ENCODE assay signal across 8 mouse cellular contexts in the genomic region with DNA sequence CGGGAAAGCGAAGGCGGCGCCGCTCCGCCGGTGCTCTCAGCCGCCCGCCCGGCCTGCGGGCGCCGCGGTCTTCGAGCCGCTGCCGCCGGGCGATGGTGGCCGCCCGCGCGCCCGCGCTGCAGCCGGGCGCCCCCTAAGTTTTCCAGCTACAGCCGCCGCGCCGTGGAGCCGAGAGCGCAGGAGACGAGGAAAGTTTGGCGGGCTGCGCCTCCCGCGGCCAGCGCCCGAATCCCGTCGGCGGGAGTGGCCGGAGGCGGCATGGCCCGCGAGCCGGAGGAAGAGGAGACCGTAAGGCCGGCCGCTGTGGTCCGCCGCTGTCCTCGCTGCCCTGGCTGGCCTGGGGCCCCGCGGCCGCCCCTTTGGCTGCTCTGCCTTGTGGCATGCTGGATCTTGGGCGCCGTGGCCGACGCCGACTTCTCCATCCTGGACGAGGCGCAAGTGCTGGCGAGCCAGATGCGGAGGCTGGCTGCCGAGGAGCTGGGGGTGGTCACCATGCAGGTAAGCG. TPM values are rescaled to one million over a fixed set of nuclear protein-coding genes. Genes with fewer than 3 reads are reported as not detected.
DNase-seq lines count a peak whose midpoint lies in the region; ATAC-seq and TF ChIP-seq lines count a peak whose summit lies in the region.

No protein-coding gene starts in this region.

- H3K4me2 ChIP-seq in intestine, embryonic 15.5 days (replicated peaks): peak overlapping the region; percentile 90
- H3K4me2 ChIP-seq in limb, embryonic 14.5 days (replicated peaks; ENCODE audit: low read depth, low read length, severe bottlenecking): peak overlapping the region; percentile 72
- peak overlapping the region; percentile 82 for H3K4me2 ChIP-seq in midbrain, embryonic 15.5 days

- peak overlapping the region; percentile 91 for H3K9ac ChIP-seq in intestine, embryonic 15.5 days
- H3K9ac ChIP-seq in limb, embryonic 14.5 days (ENCODE audit: low read depth, low read length, severe bottlenecking): peak overlapping the region; percentile 94
- peak overlapping the region; percentile 97 for H3K9ac ChIP-seq in midbrain, embryonic 15.5 days

- no peak for TF ChIP-seq POLR2A in limb, embryonic 14.5 days (IDR thresholded peaks at IDR 0.05; ENCODE audit: borderline replicate concordance, extremely low read depth, insufficient read depth, insufficient read length)

- ATAC-seq in intestine, embryonic 15.5 days: peak; percentile 53
- peak; percentile 51 for ATAC-seq in limb, embryonic 14.5 days (ENCODE audit: low FRiP score, low read depth)
- ATAC-seq in midbrain, embryonic 15.5 days (replicated peaks): peak; percentile 43
- no peak for ATAC-seq in megakaryocyte progenitor cell, adult 5-6 weeks (replicated peaks; ENCODE audit: poor library complexity)

- H3K36me3 ChIP-seq in intestine, embryonic 15.5 days: no peaks in the 10 kb centered on the region
- H3K36me3 ChIP-seq in limb, embryonic 14.5 days (ENCODE audit: control insufficient read depth, insufficient read depth, low read length): no peaks in the 10 kb centered on the region
- H3K36me3 ChIP-seq in midbrain, embryonic 15.5 days (replicated peaks): no peaks in the 10 kb centered on the region

- peak; percentile 1 for DNase-seq in cerebellum, adult 11 months
- DNase-seq in cerebellum, adult 11-12 months: no peak
- DNase-seq in cerebellum, postnatal 14 days: peak; percentile 50 to 55
- DNase-seq in gastrocnemius, postnatal 10 days: peak; percentile 67
- DNase-seq in limb, embryonic 14.5 days (ENCODE audit: low spot score): no peak

- no peaks in the 10 kb centered on the region for H3K27me3 ChIP-seq in intestine, embryonic 15.5 days (replicated peaks)
- no peaks in the 10 kb centered on the region for H3K27me3 ChIP-seq in limb, embryonic 14.5 days (ENCODE audit: control insufficient read depth, insufficient read depth, low read length)
- no peaks in the 10 kb centered on the region for H3K27me3 ChIP-seq in midbrain, embryonic 15.5 days (replicated peaks)

- peak overlapping the region; percentile 94 for H3K4me3 ChIP-seq in intestine, embryonic 15.5 days (replicated peaks)
- H3K4me3 ChIP-seq in limb, embryonic 14.5 days (replicated peaks; ENCODE audit: low read length): peak overlapping the region; percentile 95
- peak overlapping the region; percentile 99 for H3K4me3 ChIP-seq in midbrain, embryonic 15.5 days

- under 1% methylated on average over 67 of the region's 68 CpGs for WGBS in intestine, embryonic 15.5 days
- under 1% methylated on average over 45 of the region's 68 CpGs for WGBS in limb, embryonic 14.5 days
- WGBS in midbrain, embryonic 15.5 days: under 1% methylated on average over 59 of the region's 68 CpGs

- no peaks in the 10 kb centered on the region for H3K9me3 ChIP-seq in intestine, embryonic 15.5 days
- H3K9me3 ChIP-seq in limb, embryonic 14.5 days (ENCODE audit: control insufficient read depth, low read length): no peaks in the 10 kb centered on the region
- H3K9me3 ChIP-seq in midbrain, embryonic 15.5 days: no peaks in the 10 kb centered on the region

- H3K27ac ChIP-seq in intestine, embryonic 15.5 days: peak overlapping the region; percentile 90
- peak overlapping the region; percentile 97 for H3K27ac ChIP-seq in limb, embryonic 14.5 days (replicated peaks; ENCODE audit: low read depth, low read length)
- H3K27ac ChIP-seq in midbrain, embryonic 15.5 days: peak overlapping the region; percentile 90

- H3K4me1 ChIP-seq in intestine, embryonic 15.5 days (replicated peaks): peaks cover 13% of the 10 kb centered on the region; the same call in 1 of the 2 replicates
- peaks cover 31% of the 10 kb centered on the region for H3K4me1 ChIP-seq in limb, embryonic 14.5 days (ENCODE audit: control insufficient read depth, insufficient read depth, low read length)
- H3K4me1 ChIP-seq in midbrain, embryonic 15.5 days: peaks cover 32% of the 10 kb centered on the region

RNA-seq across cellular contexts. Expression of gene Cachd1, which starts 0.4 kb away (rescaled TPM):
- 1 to 10 TPM; 7.4 to 7.7 TPM for total RNA-seq in gastrocnemius, postnatal 10 days (2021)
- polyA plus RNA-seq in intestine, embryonic 15.5 days (2015; fragmentation: Nextera tagmentation; extraction: Ambion mirVana): 13.4 and 16.7 TPM in 2 replicates
- 103 and 154 TPM in 2 replicates for polyA plus RNA-seq in limb, embryonic 14.5 days (2012; rRNA removed)
- 37.3 and 52.8 TPM in 2 replicates for polyA plus RNA-seq in limb, embryonic 14.5 days (2014; fragmentation: Nextera tagmentation; extraction: Ambion mirVana)
- polyA plus RNA-seq in midbrain, embryonic 15.5 days (2015; fragmentation: Nextera tagmentation; extraction: Ambion mirVana): 41.8 and 48.7 TPM in 2 replicates
- 1.1 and 4.2 TPM in 2 replicates for total RNA-seq in megakaryocyte progenitor cell, adult 5-6 weeks (2015)
- total RNA-seq in megakaryocyte progenitor cell, adult 5-6 weeks (2017): 0.08 and 6.4 TPM in 2 replicates

Comparison
In these comparisons a context has a peak if more than half of its experiments do, and no peak if none do; other contexts are left out.
1. DNase-seq: peak in cerebellum, adult 11 months (single experiment), cerebellum, postnatal 14 days (2 of 2) and gastrocnemius, postnatal 10 days (single experiment); none in cerebellum, adult 11-12 months (single experiment) and limb, embryonic 14.5 days (single experiment).
2. Peak in every context shown above with its lines, with median percentiles within 50 percentile points of each other: H3K27ac ChIP-seq, H3K4me2 ChIP-seq, H3K4me3 ChIP-seq and H3K9ac ChIP-seq.